Mouse (Mus musculus): ENCODE data around the gene Tpk1.

Tpk1 gene

GRCm38 (mm10) chr6:43435987-43436541 lies 230.0 kb downstream of the Tpk1 start:
- DNase-seq (ENCODE audit: low read depth, low spot score) = no peak

GRCm38 (mm10) chr6:43434365-43434764 lies 231.7 kb downstream of the Tpk1 start:
- DNase-seq (ENCODE audit: low read depth, low spot score) = no peak

- DNase-seq (ENCODE audit: low read depth, low spot score) = no peak
Observed at GRCm38 (mm10) chr6:43424978-43425377, 241.1 kb downstream of the Tpk1 start.

- DNase-seq (ENCODE audit: low read depth, low spot score) = no peak
Observed at GRCm38 (mm10) chr6:43420358-43420979, 245.6 kb downstream of the Tpk1 start.

- no peak for DNase-seq (ENCODE audit: low read depth, low spot score)
Observed at GRCm38 (mm10) chr6:43408949-43409348, 257.1 kb downstream of the Tpk1 start.

- DNase-seq (ENCODE audit: low read depth, low spot score) = no peak
Observed at GRCm38 (mm10) chr6:43403076-43403475, 263.0 kb downstream of the Tpk1 start.

- DNase-seq (ENCODE audit: low read depth, low spot score) = no peak
Observed at GRCm38 (mm10) chr6:43402219-43402997, 263.7 kb downstream of the Tpk1 start.

- no peak for DNase-seq (ENCODE audit: low read depth, low spot score)
Observed at GRCm38 (mm10) chr6:43396426-43396825, 269.7 kb downstream of the Tpk1 start.

GRCm38 (mm10) chr6:43395538-43395937 lies 270.5 kb downstream of the Tpk1 start:
- no peak for DNase-seq (ENCODE audit: low read depth, low spot score)

- no peak for DNase-seq (ENCODE audit: low read depth, low spot score)
Observed at GRCm38 (mm10) chr6:43391358-43391757, 274.7 kb downstream of the Tpk1 start.

- DNase-seq (ENCODE audit: low read depth, low spot score) = no peak
Observed at GRCm38 (mm10) chr6:43387273-43387672, 278.8 kb downstream of the Tpk1 start.

GRCm38 (mm10) chr6:43384841-43385240 lies 281.2 kb downstream of the Tpk1 start:
- DNase-seq (ENCODE audit: low read depth, low spot score) = no peak

- no peak for DNase-seq (ENCODE audit: low read depth, low spot score)
Observed at GRCm38 (mm10) chr6:43384304-43384703, 281.8 kb downstream of the Tpk1 start.

- no peak for DNase-seq (ENCODE audit: low read depth, low spot score)
Observed at GRCm38 (mm10) chr6:43382750-43383149, 283.3 kb downstream of the Tpk1 start.

GRCm38 (mm10) chr6:43382284-43382683 lies 283.8 kb downstream of the Tpk1 start:
- DNase-seq (ENCODE audit: low read depth, low spot score) = no peak

GRCm38 (mm10) chr6:43373206-43373605 lies 292.9 kb downstream of the Tpk1 start:
- no peak for DNase-seq (ENCODE audit: low read depth, low spot score)

GRCm38 (mm10) chr6:43367434-43367945 lies 298.6 kb downstream of the Tpk1 start:
- no peak for DNase-seq (ENCODE audit: low read depth, low spot score)

GRCm38 (mm10) chr6:43366952-43367351 lies 299.1 kb downstream of the Tpk1 start:
- no peak for DNase-seq (ENCODE audit: low read depth, low spot score)

- DNase-seq (ENCODE audit: low read depth, low spot score) = no peak
Observed at GRCm38 (mm10) chr6:43363917-43364316, 302.2 kb downstream of the Tpk1 start.

- DNase-seq (ENCODE audit: low read depth, low spot score) = no peak
Observed at GRCm38 (mm10) chr6:43363291-43363820, 302.7 kb downstream of the Tpk1 start.

- DNase-seq (ENCODE audit: low read depth, low spot score) = no peak
Observed at GRCm38 (mm10) chr6:43361248-43361647, 304.8 kb downstream of the Tpk1 start.

- DNase-seq (ENCODE audit: low read depth, low spot score) = peak; percentile 50
Observed at GRCm38 (mm10) chr6:43360214-43360613, 305.9 kb downstream of the Tpk1 start.
